Mouse (Mus musculus): ENCODE measurements around the gene Wfdc16. TPM values are rescaled to one million over a fixed set of nuclear protein-coding genes. Genes with fewer than 3 reads are reported as not detected.

Gene Wfdc16
- 0.16 TPM in 1 of 2 replicates, not detected in the other for polyA plus RNA-seq (2012; rRNA removed; ENCODE audit: low replicate concordance)

GRCm38 (mm10) chr2:164638696-164639095 lies at the start of gene Wfdc16:
Gene Wfdc16, minus strand, starts transcription at chr2:164638796.

GRCm38 (mm10) chr2:164684807-164685206 lies 46.2 kb upstream of the Wfdc16 start, which contains the start of gene Wfdc13:
Gene Wfdc13, plus strand, starts transcription at chr2:164685107.

DNA sequence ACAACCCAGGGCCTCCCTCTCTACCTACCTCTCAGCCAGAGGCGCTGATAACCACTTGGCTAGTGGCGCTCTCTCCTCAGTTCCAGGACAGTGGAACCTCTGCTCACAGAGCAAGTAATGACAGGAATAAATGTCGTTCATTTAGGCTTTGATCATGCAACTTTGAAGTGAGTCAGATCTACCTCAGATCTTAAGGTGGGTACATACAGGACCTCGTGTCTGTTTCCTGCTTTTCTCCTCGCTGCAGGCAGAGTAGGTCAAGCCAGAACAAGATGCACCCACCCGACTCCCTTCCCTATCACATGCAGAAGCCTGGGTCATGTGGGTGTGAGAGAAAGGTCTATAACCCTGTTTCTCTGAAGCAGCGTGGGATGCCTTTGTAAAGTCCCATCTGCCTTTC lies 35.4 kb upstream of the Wfdc16 start, which contains the start of gene Wfdc11:
Wfdc11 (minus strand) TSS at position 101 of the 400 bp plus-strand sequence.

DNA sequence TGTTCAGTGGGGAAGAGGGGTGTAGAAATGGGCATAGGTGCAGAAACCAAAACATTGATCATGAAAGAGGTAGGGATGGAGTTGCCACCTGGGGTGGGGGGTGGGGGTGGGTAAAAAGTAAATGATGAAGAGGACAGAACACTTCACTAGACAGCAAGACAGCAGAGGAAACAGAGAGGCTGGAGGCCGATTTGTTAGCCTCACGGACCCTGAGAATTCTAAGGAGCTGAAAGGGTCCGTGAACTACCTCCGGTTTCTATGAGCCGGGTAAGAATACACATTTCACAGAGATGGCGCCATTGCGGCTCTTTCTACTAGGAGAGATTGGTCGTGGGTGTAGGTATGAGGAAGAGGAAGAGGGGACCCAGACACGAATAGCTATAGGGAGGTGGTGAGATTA lies 17.9 kb upstream of the Wfdc16 start, which contains the start of gene Wfdc9:
Wfdc9 (minus strand) TSS at position 101 of the 400 bp plus-strand sequence.

DNA sequence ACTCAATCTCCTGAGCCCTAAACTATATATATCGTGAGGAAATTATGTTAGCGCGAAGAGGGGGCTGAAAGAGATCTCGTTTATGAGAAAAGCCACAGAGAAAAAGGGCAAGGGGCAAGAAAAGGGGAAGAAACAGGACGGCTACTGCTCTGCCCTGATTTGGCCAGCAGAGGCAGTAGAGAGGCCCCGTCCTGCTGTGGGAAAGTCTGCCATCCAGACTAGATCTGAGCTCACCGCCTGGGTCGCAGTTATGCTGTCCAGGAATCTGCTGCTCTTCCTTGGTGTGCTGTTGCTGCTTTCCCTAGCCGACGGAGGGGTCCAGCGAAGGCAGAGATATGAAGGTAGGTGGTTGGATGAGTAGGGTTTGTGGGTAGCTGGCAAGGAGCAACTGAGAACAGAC lies 17.3 kb upstream of the Wfdc16 start, which contains the start of gene Wfdc10:
Wfdc10 (plus strand) TSS at position 189 of the 400 bp plus-strand sequence.

GRCm38 (mm10) chr2:164613471-164613870 lies 25.1 kb downstream of the Wfdc16 start, which contains the start of the genes Wfdc6b and Wfdc8:
Gene Wfdc6b, plus strand, starts transcription at chr2:164613522.
Gene Wfdc8, minus strand, starts transcription at chr2:164613626.

GRCm38 (mm10) chr2:164593494-164593893 lies 45.1 kb downstream of the Wfdc16 start, which contains the start of gene Eppin:
Gene Eppin, minus strand, starts transcription at chr2:164593594.

DNA sequence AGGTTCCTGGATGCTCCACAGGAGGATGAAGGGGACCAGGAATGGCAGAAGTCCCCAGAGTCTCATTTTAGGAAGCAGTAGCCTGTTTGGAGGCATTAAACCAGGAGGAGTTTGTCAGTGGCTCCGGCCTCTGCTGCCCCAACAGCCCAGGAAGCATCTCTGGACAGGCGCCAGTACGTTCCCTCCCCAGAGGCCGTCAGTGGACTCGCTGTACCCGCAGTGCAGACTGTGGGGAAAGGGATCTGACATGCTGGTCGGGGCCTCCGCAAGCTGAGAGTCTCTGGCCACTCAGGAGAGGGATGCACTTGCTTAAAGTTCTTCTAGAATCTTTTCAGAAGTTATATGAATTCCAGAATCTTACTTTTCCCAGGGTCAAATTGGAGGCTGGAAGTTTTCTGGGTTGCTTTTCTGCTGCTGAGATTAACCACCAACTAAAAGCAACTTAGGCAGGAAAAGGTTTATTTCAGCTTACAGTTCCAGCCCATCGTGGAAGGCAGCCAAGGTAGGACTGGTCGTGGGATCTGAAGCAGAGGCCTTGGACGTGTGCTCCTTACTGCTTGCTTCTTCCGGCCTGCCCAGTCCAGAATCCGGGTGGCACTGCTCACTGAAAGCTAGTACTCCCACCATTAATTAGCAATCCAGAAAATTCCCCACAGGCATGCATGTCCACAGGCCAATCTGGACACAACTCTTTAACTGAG lies 53.4 kb downstream of the Wfdc16 start, which contains the start of gene Wfdc6a:
Wfdc6a (minus strand) TSS at position 423 of the 701 bp plus-strand sequence.

Other genes with a start within 250 kb of the Wfdc16 start
- 9.0 and 13.9 TPM in 2 replicates for gene Slpi, start 249.7 kb downstream of the Wfdc16 start, polyA plus RNA-seq (2012; rRNA removed; ENCODE audit: low replicate concordance)
- gene Rbpjl, start 235.7 kb downstream of the Wfdc16 start, polyA plus RNA-seq (2012; rRNA removed; ENCODE audit: low replicate concordance), result 0.17 and 70.7 TPM in 2 replicates
- 0.81 and 1.6 TPM in 2 replicates for gene Matn4, start 233.6 kb downstream of the Wfdc16 start, polyA plus RNA-seq (2012; rRNA removed; ENCODE audit: low replicate concordance)
- gene Sdc4, start 194.9 kb downstream of the Wfdc16 start, polyA plus RNA-seq (2012; rRNA removed; ENCODE audit: low replicate concordance), result 26.7 and 44.6 TPM in 2 replicates
- 289 and 485 TPM in 2 replicates for gene Sys1, start 181.8 kb downstream of the Wfdc16 start, polyA plus RNA-seq (2012; rRNA removed; ENCODE audit: low replicate concordance)
- 34.5 and 97.9 TPM in 2 replicates for gene Gm20458, start 177.8 kb downstream of the Wfdc16 start, polyA plus RNA-seq (2012; rRNA removed; ENCODE audit: low replicate concordance)
- gene Trp53tg5, start 165.1 kb downstream of the Wfdc16 start, polyA plus RNA-seq (2012; rRNA removed; ENCODE audit: low replicate concordance), result not detected in 2 replicates
- gene Dbndd2, start 152.7 kb downstream of the Wfdc16 start, polyA plus RNA-seq (2012; rRNA removed; ENCODE audit: low replicate concordance), result 59.4 and 113 TPM in 2 replicates
- gene Pigt, start 141.3 kb downstream of the Wfdc16 start, polyA plus RNA-seq (2012; rRNA removed; ENCODE audit: low replicate concordance), result 196 and 283 TPM in 2 replicates
- gene Wfdc2, start 76.4 kb downstream of the Wfdc16 start, polyA plus RNA-seq (2012; rRNA removed; ENCODE audit: low replicate concordance), result 2.4 and 68.3 TPM in 2 replicates
- not detected in 2 replicates for gene Spint3, start 65.3 kb downstream of the Wfdc16 start, polyA plus RNA-seq (2012; rRNA removed; ENCODE audit: low replicate concordance)
- gene Wfdc6a, start 53.3 kb downstream of the Wfdc16 start, polyA plus RNA-seq (2012; rRNA removed; ENCODE audit: low replicate concordance), result not detected in 2 replicates
- gene Eppin, start 45.2 kb downstream of the Wfdc16 start, polyA plus RNA-seq (2012; rRNA removed; ENCODE audit: low replicate concordance), result not detected in 2 replicates
- gene Wfdc6b, start 25.3 kb downstream of the Wfdc16 start, polyA plus RNA-seq (2012; rRNA removed; ENCODE audit: low replicate concordance), result not detected in 2 replicates
- gene Wfdc8, start 25.2 kb downstream of the Wfdc16 start, polyA plus RNA-seq (2012; rRNA removed; ENCODE audit: low replicate concordance), result not detected in 2 replicates
- 1.1 and 3.7 TPM in 2 replicates for gene Wfdc10, start 17.2 kb upstream of the Wfdc16 start, polyA plus RNA-seq (2012; rRNA removed; ENCODE audit: low replicate concordance)
- not detected in 2 replicates for gene Wfdc9, start 17.8 kb upstream of the Wfdc16 start, polyA plus RNA-seq (2012; rRNA removed; ENCODE audit: low replicate concordance)
- gene Wfdc11, start 35.3 kb upstream of the Wfdc16 start, polyA plus RNA-seq (2012; rRNA removed; ENCODE audit: low replicate concordance), result not detected in 2 replicates
- gene Wfdc13, start 46.3 kb upstream of the Wfdc16 start, polyA plus RNA-seq (2012; rRNA removed; ENCODE audit: low replicate concordance), result 0.08 TPM in 1 of 2 replicates, not detected in the other
- not detected in 2 replicates for gene Spint4, start 59.7 kb upstream of the Wfdc16 start, polyA plus RNA-seq (2012; rRNA removed; ENCODE audit: low replicate concordance)
- gene Spint5, start 76.5 kb upstream of the Wfdc16 start, polyA plus RNA-seq (2012; rRNA removed; ENCODE audit: low replicate concordance), result not detected in 2 replicates
- gene Wfdc3, start 107.1 kb upstream of the Wfdc16 start, polyA plus RNA-seq (2012; rRNA removed; ENCODE audit: low replicate concordance), result 1.2 TPM in 1 of 2 replicates, not detected in the other
- 23.0 and 61.4 TPM in 2 replicates for gene Dnttip1, start 107.2 kb upstream of the Wfdc16 start, polyA plus RNA-seq (2012; rRNA removed; ENCODE audit: low replicate concordance)
- gene Ube2c, start 131.1 kb upstream of the Wfdc16 start, polyA plus RNA-seq (2012; rRNA removed; ENCODE audit: low replicate concordance), result 68.5 and 95.4 TPM in 2 replicates
- gene Tnnc2, start 141.2 kb upstream of the Wfdc16 start, polyA plus RNA-seq (2012; rRNA removed; ENCODE audit: low replicate concordance), result not detected in 2 replicates
- 16.0 and 24.1 TPM in 2 replicates for gene Snx21, start 147.0 kb upstream of the Wfdc16 start, polyA plus RNA-seq (2012; rRNA removed; ENCODE audit: low replicate concordance)
- 157 and 164 TPM in 2 replicates for gene Acot8, start 166.1 kb upstream of the Wfdc16 start, polyA plus RNA-seq (2012; rRNA removed; ENCODE audit: low replicate concordance)
- 1.9 and 2.1 TPM in 2 replicates for gene Zswim3, start 166.3 kb upstream of the Wfdc16 start, polyA plus RNA-seq (2012; rRNA removed; ENCODE audit: low replicate concordance)
- 7.2 and 8.6 TPM in 2 replicates for gene Zswim1, start 183.9 kb upstream of the Wfdc16 start, polyA plus RNA-seq (2012; rRNA removed; ENCODE audit: low replicate concordance)
- gene Spata25, start 189.7 kb upstream of the Wfdc16 start, polyA plus RNA-seq (2012; rRNA removed; ENCODE audit: low replicate concordance), result not detected in 2 replicates
- 283 and 318 TPM in 2 replicates for gene Ctsa, start 194.1 kb upstream of the Wfdc16 start, polyA plus RNA-seq (2012; rRNA removed; ENCODE audit: low replicate concordance)
- gene Neurl2, start 194.7 kb upstream of the Wfdc16 start, polyA plus RNA-seq (2012; rRNA removed; ENCODE audit: low replicate concordance), result 2.7 and 3.2 TPM in 2 replicates
- gene Pltp, start 218.9 kb upstream of the Wfdc16 start, polyA plus RNA-seq (2012; rRNA removed; ENCODE audit: low replicate concordance), result 28.5 and 38.0 TPM in 2 replicates
- 29.6 and 30.0 TPM in 2 replicates for gene Pcif1, start 240.5 kb upstream of the Wfdc16 start, polyA plus RNA-seq (2012; rRNA removed; ENCODE audit: low replicate concordance)

Data from duodenum, adult 2 months (tissue).